Mouse (Mus musculus) gastrocnemius, postnatal 10 days (tissue): ENCODE measurements at regions not wholly inside any gene's neighbourhood (a gene's known extent, or its start where the extent isn't known, plus 50 kb on each side); places are given as distances from the start of the nearest gene placed in this dataset.

Source experiments
- DNase-seq: peaks from one replicate; pipeline ENCODE4 v3.0.0; 2021; ENCODE audit warnings: mixed read lengths

DNA sequence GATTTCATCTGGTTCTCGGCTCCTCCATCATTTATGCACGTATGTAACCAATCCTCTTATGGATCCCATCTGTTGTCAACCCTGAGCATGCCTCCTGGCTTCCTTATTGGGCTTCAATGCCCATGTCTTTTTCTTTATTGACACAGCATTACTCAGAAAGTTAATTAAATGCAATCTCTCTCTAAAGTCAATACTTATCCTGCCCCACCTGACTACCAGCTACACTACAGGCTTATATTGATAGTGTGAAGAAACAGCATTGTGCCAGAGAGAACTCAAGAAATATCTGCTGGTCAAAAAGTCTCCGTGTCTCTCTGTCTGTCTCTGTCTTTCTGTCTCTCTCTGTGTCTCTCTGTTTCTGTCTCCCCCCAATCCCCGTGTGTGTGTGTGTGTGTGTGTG, 194.7 kb upstream of the Rfx3 start:
- no peak for DNase-seq

DNA sequence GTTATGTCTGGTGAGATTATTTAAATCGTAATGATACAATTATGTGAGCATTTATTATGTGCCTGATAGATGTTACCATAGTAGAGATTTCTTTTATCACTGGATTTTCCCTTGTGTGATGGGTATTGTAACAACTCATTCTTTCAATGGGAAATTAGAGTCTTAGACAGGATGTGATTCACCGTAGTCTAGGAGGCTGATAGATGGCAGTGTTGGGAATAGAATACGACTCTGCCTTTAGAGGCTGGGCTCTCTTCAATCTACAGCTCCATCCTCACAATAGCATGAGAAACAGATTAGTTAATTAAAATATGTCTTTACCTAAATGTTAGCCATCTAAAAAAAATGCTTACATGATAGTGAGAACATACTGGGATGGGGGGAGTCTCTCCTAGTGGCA, 192.8 kb upstream of the Rfx3 start:
- no peak for DNase-seq

DNA sequence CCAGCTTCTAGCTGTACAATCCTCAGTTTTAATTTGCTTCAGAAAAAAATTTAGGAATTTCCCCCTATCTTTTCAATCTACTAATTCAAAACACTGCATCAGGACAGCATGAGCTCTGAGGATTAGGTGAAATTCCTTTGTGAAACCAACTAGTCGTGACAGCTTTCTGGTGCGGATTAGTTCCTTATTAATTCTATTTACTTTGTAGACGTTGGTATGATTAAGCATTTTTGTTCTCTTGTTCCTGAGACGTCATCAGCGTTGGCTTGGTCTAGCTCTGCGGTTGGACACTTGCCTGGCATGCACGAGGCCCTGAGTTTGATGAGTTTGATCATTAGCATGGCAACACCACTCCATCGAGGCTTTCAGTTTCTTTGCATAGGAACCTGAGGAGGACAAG, 188.4 kb upstream of the Rfx3 start:
- DNase-seq = no peak

- DNase-seq = no peak
Measured at GRCm38 (mm10) chr19:28196881-28197280, 185.9 kb upstream of the Rfx3 start.

DNA sequence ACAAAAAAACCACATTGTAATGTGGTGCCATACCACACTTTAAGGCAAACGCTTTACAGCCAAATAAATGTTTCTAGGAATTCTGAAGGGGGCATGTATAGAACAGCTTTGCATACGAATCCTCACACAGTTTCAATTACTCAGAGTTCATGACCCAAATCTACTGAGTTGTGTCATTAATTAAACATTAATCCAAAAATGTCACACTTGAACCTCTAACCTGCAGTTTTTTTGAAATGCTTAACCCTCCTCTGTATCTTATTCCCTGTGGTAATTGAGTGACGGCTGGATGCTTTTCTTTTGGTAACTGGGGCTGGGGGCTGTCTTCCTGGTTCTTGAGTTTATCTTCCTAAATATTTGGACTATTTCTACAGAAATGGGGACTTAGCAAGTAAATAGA, 181.3 kb upstream of the Rfx3 start:
- DNase-seq = no peak

GRCm38 (mm10) chr19:28191428-28192116, 180.6 kb upstream of the Rfx3 start:
- no peak for DNase-seq

DNA sequence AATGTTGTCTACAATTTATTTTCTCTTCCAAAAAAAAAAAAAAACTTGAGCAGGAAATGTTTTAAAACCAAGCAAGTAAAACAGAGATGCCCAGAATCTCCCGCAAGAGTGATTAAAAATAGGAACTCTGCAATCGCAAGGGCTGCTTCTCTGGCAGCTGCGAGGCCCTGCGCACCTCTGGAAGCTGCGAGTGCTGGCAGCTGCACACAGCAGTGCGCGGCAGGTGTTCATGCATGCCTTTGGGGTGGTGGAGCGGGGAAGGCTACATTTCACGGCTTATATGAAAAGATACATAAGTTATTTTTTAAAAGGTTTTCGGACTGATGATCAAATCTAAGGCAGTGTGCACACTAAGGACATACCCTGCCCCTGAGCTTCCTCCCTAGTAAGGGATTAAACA, 179.3 kb upstream of the Rfx3 start:
- no peak for DNase-seq

DNA sequence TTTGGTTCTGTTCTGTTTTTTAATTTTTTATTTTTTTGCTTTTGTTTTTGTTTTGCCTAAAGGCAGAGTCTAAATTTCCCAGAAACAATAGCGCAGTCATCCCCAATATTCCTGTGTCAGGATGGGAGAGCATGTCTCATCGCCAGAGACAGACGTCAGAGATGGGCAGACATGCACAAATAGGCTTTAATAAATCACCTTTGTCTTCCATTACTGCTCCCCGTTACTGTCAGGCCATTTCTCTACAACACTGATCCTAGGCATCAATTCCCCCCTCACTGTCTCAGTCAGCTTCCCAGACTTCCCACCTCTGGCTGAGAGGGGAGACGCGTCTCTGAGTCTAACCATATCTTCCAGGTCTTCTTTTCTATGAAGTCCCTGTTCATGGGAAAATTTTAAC, 177.4 kb upstream of the Rfx3 start:
- no peak for DNase-seq

GRCm38 (mm10) chr19:28182411-28183182, 171.6 kb upstream of the Rfx3 start:
- no peak for DNase-seq

- DNase-seq = no peak
Measured at GRCm38 (mm10) chr19:28181171-28181570, 170.2 kb upstream of the Rfx3 start.

GRCm38 (mm10) chr19:28178114-28178513, 167.1 kb upstream of the Rfx3 start:
- no peak for DNase-seq

GRCm38 (mm10) chr19:28176821-28177220, 165.9 kb upstream of the Rfx3 start:
- DNase-seq = no peak

- no peak for DNase-seq
Measured at GRCm38 (mm10) chr19:28171836-28172534, 161.0 kb upstream of the Rfx3 start.

DNA sequence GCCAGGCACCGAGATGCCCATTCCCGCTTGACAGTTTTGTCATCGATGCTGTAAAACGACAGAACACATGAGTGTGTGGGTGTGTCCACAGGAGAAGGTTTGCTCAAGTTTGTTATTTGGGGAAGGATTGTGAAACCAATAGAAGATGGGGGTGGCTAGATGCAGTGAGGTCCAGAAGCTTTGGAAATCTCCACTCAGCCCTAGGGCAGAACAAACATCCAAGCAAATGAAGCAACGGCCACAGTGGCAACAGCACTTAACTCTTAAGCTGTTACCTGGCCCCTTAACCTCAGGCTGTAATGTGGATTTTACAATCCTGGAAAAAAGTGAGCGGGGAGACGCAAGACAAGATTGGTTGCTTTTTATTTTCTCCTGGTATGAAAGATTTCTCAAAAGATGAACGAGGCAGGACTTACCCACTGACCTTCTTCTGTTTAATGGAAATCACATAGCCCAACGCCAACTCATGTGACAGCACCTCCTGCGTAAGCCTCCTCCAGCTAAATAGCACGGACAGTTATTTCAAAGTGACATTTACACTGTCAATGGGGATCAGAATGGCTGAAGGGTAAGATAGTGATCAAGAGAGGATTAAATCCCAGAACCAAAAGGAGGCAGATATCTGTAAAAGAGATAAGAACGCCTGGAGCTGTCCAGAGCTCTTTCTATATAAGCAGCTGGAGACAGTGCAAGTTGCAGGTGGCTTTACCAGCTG, 156.6 kb upstream of the Rfx3 start:
- no peak for DNase-seq

- no peak for DNase-seq
Measured at GRCm38 (mm10) chr19:28166626-28167025, 155.7 kb upstream of the Rfx3 start.

DNA sequence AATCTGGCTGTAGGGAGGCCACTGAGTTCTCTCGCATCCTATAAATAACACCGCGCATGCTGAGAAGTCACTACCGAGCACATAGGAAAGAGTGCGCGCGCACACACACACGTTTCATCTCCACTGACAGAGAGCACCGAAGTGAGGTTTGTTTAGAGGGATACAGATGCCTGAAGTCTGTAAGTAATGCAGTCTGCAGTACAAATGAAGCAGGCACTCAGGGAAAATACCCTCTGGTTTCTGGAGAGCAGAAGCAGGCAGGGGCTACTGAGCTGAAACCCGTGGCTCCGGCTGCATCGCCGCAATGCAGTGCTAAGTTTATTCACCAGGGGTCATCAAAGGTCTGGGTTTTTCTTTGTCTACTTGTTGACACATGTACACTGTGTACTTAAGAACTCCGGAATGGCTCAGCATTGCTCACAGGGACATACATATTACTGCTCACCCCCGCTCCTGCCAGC, 155.0 kb upstream of the Rfx3 start:
- DNase-seq = peak; percentile 47

GRCm38 (mm10) chr19:28163195-28163594, 152.2 kb upstream of the Rfx3 start:
- no peak for DNase-seq

DNA sequence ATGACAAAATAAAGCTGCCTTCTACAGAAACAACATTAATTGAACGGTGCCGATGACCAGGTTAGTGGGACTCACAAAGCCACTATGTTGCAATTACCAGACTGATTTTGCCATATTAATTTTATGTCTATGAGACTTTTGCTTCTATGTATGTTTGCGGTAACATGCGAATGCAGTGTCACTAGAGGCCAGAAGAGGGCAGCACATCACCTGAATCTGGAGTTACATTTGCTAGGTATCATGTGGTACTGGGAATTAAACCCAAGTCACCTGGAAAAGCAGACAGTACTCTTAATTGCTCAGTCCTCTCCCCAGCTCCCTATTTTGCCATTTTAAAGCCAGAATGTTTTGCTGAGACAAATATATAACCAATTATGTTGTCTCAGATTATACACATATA, 149.6 kb upstream of the Rfx3 start:
- DNase-seq = no peak

- DNase-seq = no peak
Measured at GRCm38 (mm10) chr19:28157196-28157595, 146.2 kb upstream of the Rfx3 start.

GRCm38 (mm10) chr19:28137581-28137980, 126.6 kb upstream of the Rfx3 start:
- DNase-seq = no peak

- no peak for DNase-seq
Measured at GRCm38 (mm10) chr19:28134806-28135205, 123.8 kb upstream of the Rfx3 start.
